Mouse (Mus musculus) kidney, embryonic 16.5 days (tissue): Measurements from ENCODE around the gene Sh2d3c. TPM values are rescaled to one million over a fixed set of nuclear protein-coding genes. Genes with fewer than 3 reads are reported as not detected.

ENCODE experiments used
- ATAC-seq: fragments of 200-750 bp; cut with Nextera tagmentation; 2 replicates; pipeline ENCODE4 v1.8.0; 2017; ENCODE audit warnings: moderate TSS enrichment; ENCODE audit not compliant: low FRiP score, low TSS enrichment
- H3K27ac ChIP-seq: fragments of 300-500 bp; sonication (generic); 2 replicates; pipeline ENCODE4 v1.5.1; 2014; ENCODE audit warnings: low read length
- H3K27me3 ChIP-seq: fragments of 300-500 bp; sonication (generic); 2 replicates; pipeline ENCODE4 v1.6.1; 2014; ENCODE audit warnings: low read length, control low read depth, mixed read lengths; ENCODE audit not compliant: insufficient read depth
- H3K36me3 ChIP-seq: fragments of 300-500 bp; sonication (generic); 2 replicates; pipeline ENCODE4 v1.6.1; 2014; ENCODE audit warnings: low read length, control low read depth, mixed read lengths; ENCODE audit not compliant: insufficient read depth
- H3K4me1 ChIP-seq: fragments of 300-500 bp; sonication (generic); 2 replicates; pipeline ENCODE4 v1.6.1; 2014; ENCODE audit warnings: low read length, control low read depth, mixed read lengths; ENCODE audit not compliant: insufficient read depth
- H3K4me2 ChIP-seq: fragments of 300-500 bp; sonication (generic); replicated peaks from 2 replicates; pipeline ENCODE4 v1.6.1; 2014; ENCODE audit warnings: low read depth, low read length
- H3K4me3 ChIP-seq: fragments of 300-500 bp; sonication (generic); 2 replicates; pipeline ENCODE4 v1.5.1; 2014; ENCODE audit warnings: mild to moderate bottlenecking, low read length
- H3K9ac ChIP-seq: fragments of 300-500 bp; sonication (generic); replicated peaks from 2 replicates; pipeline ENCODE4 v1.6.1; 2014; ENCODE audit warnings: low read length
- H3K9me3 ChIP-seq: fragments of 300-500 bp; sonication (generic); 2 replicates; pipeline ENCODE4 v1.6.1; 2016; ENCODE audit warnings: low read length, control low read depth
- WGBS: fragments of 180-500 bp; shearing (Covaris S2); extraction: QIAGEN DNeasy Blood & Tissue Kit; methylation state at CpG from one replicate; pipeline ENCODE4 v1.1.7; 2014; 5-methylcytosine and 5-hydroxymethylcytosine counted together
- polyA plus RNA-seq: library from polyadenylated mRNA; unstranded; fragments of >200 nt; fragmentation: Nextera tagmentation; extraction: Ambion mirVana; gene quantifications from 2 replicates; pipeline ENCODE4 v1.2.1, GENCODE M21; 2015

The Sh2d3c gene
- polyA plus RNA-seq, 1 experiment from 2014 or later = 41.5 TPM

GRCm38 (mm10) chr2:32759001-32759400 lies 38.1 kb downstream of the Sh2d3c start:
- no peak overlapping the region for H3K9ac ChIP-seq
- no peak for ATAC-seq
- 94% methylated on average over 2 of the region's 2 CpGs for WGBS

GRCm38 (mm10) chr2:32761361-32761760 lies 40.5 kb downstream of the Sh2d3c start:
- Histone ChIP-seq H3K4me1 (peaks cover 12% of the 10 kb centered on the region), H3K4me2 (no peak overlapping the region), H3K27me3 (no peaks in the 10 kb centered on the region), H3K4me3 (no peak overlapping the region), H3K27ac (no peak overlapping the region), H3K36me3 (peaks cover 18% of the 10 kb centered on the region; the same call in 1 of the 2 replicates), H3K9me3 (no peaks in the 10 kb centered on the region), H3K9ac (no peak overlapping the region)
- WGBS = 89% methylated on average over 14 of the region's 14 CpGs
- ATAC-seq = no peak

More at GRCm38 (mm10) chr2:32759001-32759400, 38.1 kb downstream of the Sh2d3c start:
- Histone ChIP-seq H3K4me1 (peaks cover 12% of the 10 kb centered on the region), H3K9me3 (no peaks in the 10 kb centered on the region), H3K36me3 (peaks cover 28% of the 10 kb centered on the region; the same call in 1 of the 2 replicates), H3K27me3 (no peaks in the 10 kb centered on the region), H3K27ac (no peak overlapping the region), H3K4me2 (no peak overlapping the region), H3K4me3 (no peak overlapping the region)

DNA sequence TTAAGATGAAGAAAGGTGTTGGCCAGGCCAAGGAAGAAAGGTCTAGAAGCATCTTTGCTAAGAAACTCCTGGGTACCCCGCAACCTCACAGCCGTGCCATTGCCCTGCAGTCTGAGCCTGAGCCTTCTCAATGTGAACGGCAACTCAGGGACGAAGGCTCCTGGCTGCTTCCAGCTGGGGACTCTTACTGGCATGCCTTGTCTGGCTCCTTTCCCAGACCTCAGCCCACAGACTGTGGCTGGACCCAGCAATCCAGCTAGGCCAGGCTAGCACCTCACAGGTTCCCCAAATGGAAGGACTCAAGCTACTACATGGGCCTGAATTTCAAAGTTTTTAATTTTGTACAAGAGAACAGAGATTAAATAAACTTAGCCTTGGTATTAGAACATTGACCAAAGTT lies 41.0 kb downstream of the Sh2d3c start:
- Histone ChIP-seq H3K27ac (no peak overlapping the region), H3K9ac (no peak overlapping the region), H3K36me3 (peaks cover 18% of the 10 kb centered on the region; the same call in 1 of the 2 replicates), H3K9me3 (no peaks in the 10 kb centered on the region), H3K4me1 (peaks cover 10% of the 10 kb centered on the region), H3K4me3 (no peak overlapping the region), H3K27me3 (no peaks in the 10 kb centered on the region), H3K4me2 (no peak overlapping the region)
- no peak for ATAC-seq
- 92% methylated on average over 4 of the region's 4 CpGs for WGBS

GRCm38 (mm10) chr2:32763353-32763752 lies 42.5 kb downstream of the Sh2d3c start:
- no peak overlapping the region for H3K4me2 ChIP-seq
- H3K27ac ChIP-seq = no peak overlapping the region
- peaks cover 3% of the 10 kb centered on the region for H3K4me1 ChIP-seq
- no peak for ATAC-seq
- H3K36me3 ChIP-seq = peaks cover 18% of the 10 kb centered on the region; the same call in 1 of the 2 replicates
- no peaks in the 10 kb centered on the region for H3K27me3 ChIP-seq
- WGBS = 82% methylated on average over 3 of the region's 3 CpGs
- H3K9ac ChIP-seq = no peak overlapping the region
- no peaks in the 10 kb centered on the region for H3K9me3 ChIP-seq
- H3K4me3 ChIP-seq = no peak overlapping the region

DNA sequence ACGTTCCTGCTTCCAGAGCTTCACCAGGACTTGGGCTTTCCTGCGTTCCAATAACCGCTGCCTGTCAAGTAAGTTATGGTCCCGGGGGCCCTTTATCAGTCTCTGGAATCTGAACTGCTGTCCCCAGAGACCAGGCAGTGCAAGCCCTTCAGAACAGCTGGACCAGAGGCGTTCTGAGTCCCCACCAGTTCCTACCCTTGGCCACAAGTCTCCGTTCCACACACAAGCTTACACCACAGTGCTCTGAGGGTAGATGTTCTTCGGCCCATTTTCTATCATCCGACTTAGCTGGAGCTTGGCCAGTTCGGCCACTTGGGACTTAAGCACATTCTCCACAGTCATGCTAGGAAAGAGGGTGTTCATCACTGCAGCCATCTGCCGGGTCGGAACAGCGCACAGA lies 46.4 kb downstream of the Sh2d3c start:
- H3K36me3 ChIP-seq = peaks cover 3% of the 10 kb centered on the region; the same call in 1 of the 2 replicates
- H3K27me3 ChIP-seq = no peaks in the 10 kb centered on the region
- H3K4me2 ChIP-seq = no peak overlapping the region
- H3K4me3 ChIP-seq = no peak overlapping the region
- no peak for ATAC-seq
- H3K27ac ChIP-seq = no peak overlapping the region
- H3K4me1 ChIP-seq = peaks cover 5% of the 10 kb centered on the region; the same call in 1 of the 2 replicates
- 61% methylated on average over 12 of the region's 12 CpGs for WGBS
- H3K9ac ChIP-seq = no peak overlapping the region
- no peaks in the 10 kb centered on the region for H3K9me3 ChIP-seq

DNA sequence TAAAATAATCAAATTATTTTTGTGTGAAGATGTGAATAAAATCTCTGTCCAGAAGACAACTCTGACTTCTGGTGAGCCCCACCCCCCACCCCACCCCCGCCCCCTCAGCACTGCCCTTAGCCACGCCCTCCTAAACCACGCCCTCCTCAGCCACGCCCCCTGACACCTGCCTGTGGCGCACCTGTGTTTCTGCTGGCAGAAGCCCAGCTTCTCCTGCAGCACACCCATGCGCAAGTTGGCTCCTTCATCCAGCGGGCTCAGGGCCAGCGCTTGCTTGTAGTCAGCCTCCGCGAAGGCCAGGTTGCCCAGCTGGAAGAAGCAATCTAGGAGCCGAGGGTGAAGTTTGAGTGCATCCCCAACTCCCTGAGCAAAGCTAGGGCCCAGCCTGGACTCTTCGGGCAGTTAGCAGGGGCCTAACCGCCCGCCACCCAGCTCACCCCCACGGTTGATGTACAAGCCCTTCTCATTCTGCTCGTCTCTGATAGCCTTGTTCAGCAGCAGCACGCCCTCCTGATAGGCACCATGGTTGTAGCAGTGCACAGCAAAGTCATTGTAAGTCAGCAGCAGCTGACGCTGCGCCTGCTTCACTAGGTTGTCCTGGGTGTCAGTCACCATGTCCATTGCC lies 47.9 kb downstream of the Sh2d3c start:
- H3K9ac ChIP-seq = no peak overlapping the region
- H3K4me1 ChIP-seq = peaks cover 5% of the 10 kb centered on the region; the same call in 1 of the 2 replicates
- no peak overlapping the region for H3K27ac ChIP-seq
- H3K4me3 ChIP-seq = no peak overlapping the region
- H3K9me3 ChIP-seq = no peaks in the 10 kb centered on the region
- H3K36me3 ChIP-seq = no peaks in the 10 kb centered on the region
- H3K4me2 ChIP-seq = no peak overlapping the region
- WGBS = 56% methylated on average over 19 of the region's 19 CpGs
- no peak for ATAC-seq
- no peaks in the 10 kb centered on the region for H3K27me3 ChIP-seq

DNA sequence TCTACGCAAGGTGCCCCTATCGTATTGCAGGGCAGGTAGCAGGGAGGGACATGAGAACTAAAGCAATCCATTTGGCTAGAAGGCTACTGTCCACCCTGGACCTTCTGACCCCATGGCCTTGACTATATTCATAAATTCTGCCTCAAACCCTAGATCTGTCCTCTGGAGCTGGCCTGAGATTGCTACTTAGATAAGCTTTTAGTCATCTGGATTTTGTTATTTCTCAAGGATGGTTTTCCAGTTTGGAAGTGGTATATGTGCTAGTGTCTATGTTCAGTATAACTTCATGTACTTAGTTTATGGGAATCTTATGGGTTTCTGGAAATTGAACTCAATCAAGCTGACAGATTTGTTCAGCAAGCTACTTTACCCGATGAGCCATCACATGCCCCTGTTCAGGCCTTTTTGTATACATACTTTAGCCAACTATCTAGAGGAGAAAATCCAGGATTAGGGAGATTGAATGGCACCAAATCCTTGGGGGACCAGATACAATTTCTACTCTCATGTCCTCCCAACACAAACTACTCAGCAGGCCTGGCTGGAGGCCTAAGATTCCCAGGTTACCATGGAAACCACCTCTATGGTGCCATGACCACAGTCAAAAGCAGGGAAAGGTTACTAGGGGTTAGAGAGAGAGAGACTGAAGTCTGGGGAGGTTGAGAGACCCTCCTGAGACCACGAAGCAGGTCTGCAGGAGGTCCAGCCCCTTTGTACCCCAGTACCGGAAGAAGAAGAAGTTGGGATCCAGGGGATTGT lies 48.7 kb downstream of the Sh2d3c start:
- H3K36me3 ChIP-seq = no peaks in the 10 kb centered on the region
- no peak overlapping the region for H3K9ac ChIP-seq
- H3K4me3 ChIP-seq = no peak overlapping the region
- WGBS = 75% methylated on average over 5 of the region's 5 CpGs
- no peak overlapping the region for H3K4me2 ChIP-seq
- H3K9me3 ChIP-seq = no peaks in the 10 kb centered on the region
- H3K4me1 ChIP-seq = peaks cover 5% of the 10 kb centered on the region; the same call in 1 of the 2 replicates
- ATAC-seq = no peak
- no peaks in the 10 kb centered on the region for H3K27me3 ChIP-seq
- H3K27ac ChIP-seq = no peak overlapping the region

DNA sequence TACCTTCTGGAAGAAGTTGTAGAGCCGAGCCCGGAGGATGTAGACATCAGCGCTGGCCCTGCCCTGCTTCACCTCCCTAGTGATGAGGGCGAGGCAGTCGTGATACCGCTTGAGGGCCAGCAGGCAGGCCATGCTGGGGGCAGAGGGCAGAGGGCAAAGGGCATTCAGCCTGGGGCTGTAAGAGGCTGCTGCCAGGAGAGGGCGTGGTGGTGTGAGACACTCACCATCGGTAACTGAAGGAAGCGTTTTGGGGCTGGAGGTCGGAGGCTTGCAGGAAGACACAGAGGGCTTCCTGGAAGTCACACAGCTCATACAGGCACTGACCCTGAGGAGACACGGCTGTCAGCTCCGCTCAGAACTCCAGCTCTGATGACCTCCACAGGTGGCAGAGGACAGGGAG lies 51.0 kb downstream of the Sh2d3c start:
- Histone ChIP-seq H3K4me2 (no peak overlapping the region), H3K36me3 (no peaks in the 10 kb centered on the region), H3K27ac (no peak overlapping the region), H3K9ac (no peak overlapping the region), H3K4me1 (peaks cover 16% of the 10 kb centered on the region), H3K9me3 (no peaks in the 10 kb centered on the region), H3K27me3 (no peaks in the 10 kb centered on the region), H3K4me3 (no peak overlapping the region)
- WGBS = 30% methylated on average over 12 of the region's 12 CpGs
- ATAC-seq = no peak

GRCm38 (mm10) chr2:32772626-32773279 lies 51.9 kb downstream of the Sh2d3c start:
- WGBS = 84% methylated on average over 8 of the region's 8 CpGs
- no peak overlapping the region for H3K27ac ChIP-seq

More at GRCm38 (mm10) chr2:32772626-32773279, 51.9 kb downstream of the Sh2d3c start:
- Histone ChIP-seq H3K4me2 (no peak overlapping the region), H3K9ac (no peak overlapping the region), H3K36me3 (no peaks in the 10 kb centered on the region), H3K27me3 (no peaks in the 10 kb centered on the region), H3K4me1 (peaks cover 16% of the 10 kb centered on the region), H3K9me3 (no peaks in the 10 kb centered on the region), H3K4me3 (no peak overlapping the region)
- ATAC-seq = no peak
